Mouse (Mus musculus) layer of hippocampus, adult 11-12 months (tissue): ENCODE results near the gene Tiparp.

Source experiments
- DNase-seq: peaks from one replicate; pipeline ENCODE4 v3.0.0; 2022; ENCODE audit warnings: low spot score

Tiparp gene

GRCm38 (mm10) chr3:65585291-65585690 is 57.1 kb downstream of the Tiparp start:
- no peak for DNase-seq

GRCm38 (mm10) chr3:65585823-65586482 is 57.7 kb downstream of the Tiparp start:
- no peak for DNase-seq

- DNase-seq = peak; percentile 27
Measured at GRCm38 (mm10) chr3:65586483-65586905, 58.3 kb downstream of the Tiparp start.

- no peak for DNase-seq
Measured at GRCm38 (mm10) chr3:65586966-65587365, 58.8 kb downstream of the Tiparp start.

GRCm38 (mm10) chr3:65588424-65588823 is 60.2 kb downstream of the Tiparp start:
- no peak for DNase-seq

GRCm38 (mm10) chr3:65592850-65593249 is 64.6 kb downstream of the Tiparp start:
- DNase-seq = peak; percentile 15

GRCm38 (mm10) chr3:65594493-65594892 is 66.3 kb downstream of the Tiparp start:
- DNase-seq = no peak

GRCm38 (mm10) chr3:65595196-65595595 is 67.0 kb downstream of the Tiparp start:
- no peak for DNase-seq

GRCm38 (mm10) chr3:65598071-65598830 is 70.0 kb downstream of the Tiparp start:
- no peak for DNase-seq

GRCm38 (mm10) chr3:65599151-65599550 is 70.9 kb downstream of the Tiparp start:
- DNase-seq = no peak

- DNase-seq = no peak
Measured at GRCm38 (mm10) chr3:65601291-65602050, 73.3 kb downstream of the Tiparp start.

- no peak for DNase-seq
Measured at GRCm38 (mm10) chr3:65603392-65604055, 75.3 kb downstream of the Tiparp start.
